Mouse (Mus musculus) hindbrain, postnatal 0 days (tissue): ENCODE measurements around the gene 4933434E20Rik. TPM values are rescaled to one million over a fixed set of nuclear protein-coding genes. Genes with fewer than 3 reads are reported as not detected.

Experiments used
- ATAC-seq: fragments of 200-750 bp; cut with Nextera tagmentation; 2 replicates; pipeline ENCODE4 v1.8.0; 2017; ENCODE audit warnings: mild to moderate bottlenecking, moderate TSS enrichment, moderate library complexity
- DNase-seq: peaks from one replicate; pipeline ENCODE4 v3.0.0-alpha.2; 2015; ENCODE audit warnings: low spot score
- H3K27ac ChIP-seq: fragments of 300-500 bp; sonication (generic); 2 replicates; pipeline ENCODE4 v1.5.1; 2014; ENCODE audit warnings: mild to moderate bottlenecking
- H3K27me3 ChIP-seq: fragments of 300-500 bp; sonication (generic); 2 replicates; pipeline ENCODE4 v1.6.1; 2014; ENCODE audit warnings: low read length, mixed read lengths; ENCODE audit not compliant: insufficient read depth
- H3K36me3 ChIP-seq: fragments of 300-500 bp; sonication (generic); 2 replicates; pipeline ENCODE4 v1.6.1; 2014; ENCODE audit warnings: low read length, mixed read lengths; ENCODE audit not compliant: insufficient read depth
- H3K4me1 ChIP-seq: fragments of 300-500 bp; sonication (generic); 2 replicates; pipeline ENCODE4 v1.6.1; 2014; ENCODE audit warnings: antibody characterized with exemption, low read length, mixed read lengths; ENCODE audit not compliant: insufficient read depth
- H3K4me2 ChIP-seq: fragments of 300-500 bp; sonication (generic); 2 replicates; pipeline ENCODE4 v1.6.1; 2014; ENCODE audit warnings: low read depth, mild to moderate bottlenecking, low read length, moderate library complexity, mixed read lengths
- H3K4me3 ChIP-seq: fragments of 300-500 bp; sonication (generic); 2 replicates; pipeline ENCODE4 v1.5.1; 2014; ENCODE audit warnings: low read length
- H3K9ac ChIP-seq: fragments of 300-500 bp; sonication (generic); replicated peaks from 2 replicates; pipeline ENCODE4 v1.6.1; 2014; ENCODE audit warnings: mild to moderate bottlenecking, low read length, moderate library complexity, mixed read lengths
- H3K9me3 ChIP-seq: fragments of 300-500 bp; sonication (generic); 2 replicates; pipeline ENCODE4 v1.6.1; 2016; ENCODE audit warnings: low read length, mixed read lengths
- CTCF ChIP-seq: IDR thresholded peaks from 2 replicates; pipeline ENCODE4 v1.5.1; 2016; ENCODE audit warnings: antibody characterized with exemption, control low read depth, low read depth
- WGBS: fragments of 180-500 bp; shearing (Covaris S2); extraction: QIAGEN DNeasy Blood & Tissue Kit; methylation state at CpG from one replicate; pipeline ENCODE4 v1.1.7; 2014; 5-methylcytosine and 5-hydroxymethylcytosine counted together
- polyA plus RNA-seq: library from polyadenylated mRNA; unstranded; fragments of >200 nt; fragmentation: Nextera tagmentation; extraction: Ambion mirVana; gene quantifications from 2 replicates; pipeline ENCODE4 v1.2.1, GENCODE M21; 2015
- total RNA-seq: library from RNA; depleted of rRNA; stranded (reverse); fragments of >200 nt; gene quantifications from 2 replicates; pipeline ENCODE4 v1.2.3, GENCODE M21; 2014

The 4933434E20Rik gene
- total and polyA plus RNA-seq, 2 experiments from 2014 or later, result 110 to 228 TPM

- DNase-seq (no peak), ATAC-seq (no peak)
- Histone ChIP-seq H3K4me3 (no peak overlapping the region), H3K27me3 (no peaks in the 10 kb centered on the region), H3K9me3 (no peaks in the 10 kb centered on the region), H3K9ac (no peak overlapping the region), H3K36me3 (peaks cover 42% of the 10 kb centered on the region), H3K4me2 (no peak overlapping the region), H3K4me1 (peaks cover 3% of the 10 kb centered on the region), H3K27ac (no peak overlapping the region)
- TF ChIP-seq CTCF, result no peak
- 89% methylated on average over 5 of the region's 5 CpGs for WGBS
Observed at GRCm38 (mm10) chr3:90086068-90086467, 34.6 kb downstream of the 4933434E20Rik start.

GRCm38 (mm10) chr3:90088617-90089016 is 37.2 kb downstream of the 4933434E20Rik start:
- Histone ChIP-seq H3K9ac (no peak overlapping the region), H3K4me3 (no peak overlapping the region), H3K27ac (no peak overlapping the region), H3K9me3 (no peaks in the 10 kb centered on the region), H3K36me3 (peaks cover 65% of the 10 kb centered on the region), H3K27me3 (no peaks in the 10 kb centered on the region), H3K4me1 (no peaks in the 10 kb centered on the region; the same call in 1 of the 2 replicates), H3K4me2 (no peak overlapping the region)
- WGBS, result 97% methylated on average over 2 of the region's 2 CpGs
- DNase-seq, result no peak
- no peak for ATAC-seq
- no peak for TF ChIP-seq CTCF

GRCm38 (mm10) chr3:90090892-90091291 is 39.5 kb downstream of the 4933434E20Rik start:
- Histone ChIP-seq H3K9me3 (no peaks in the 10 kb centered on the region), H3K9ac (no peak overlapping the region), H3K27me3 (no peaks in the 10 kb centered on the region), H3K36me3 (peaks cover 69% of the 10 kb centered on the region), H3K4me2 (no peak overlapping the region), H3K4me1 (no peaks in the 10 kb centered on the region), H3K27ac (no peak overlapping the region), H3K4me3 (no peak overlapping the region)
- DNase-seq (no peak), ATAC-seq (no peak)
- 83% methylated on average over 6 of the region's 6 CpGs for WGBS
- no peak for TF ChIP-seq CTCF

- no peak for TF ChIP-seq CTCF
- Histone ChIP-seq H3K4me1 (no peaks in the 10 kb centered on the region), H3K4me3 (no peak overlapping the region), H3K36me3 (peaks cover 45% of the 10 kb centered on the region), H3K9me3 (no peaks in the 10 kb centered on the region), H3K9ac (no peak overlapping the region), H3K27ac (no peak overlapping the region), H3K4me2 (no peak overlapping the region), H3K27me3 (no peaks in the 10 kb centered on the region)
- WGBS, result 97% methylated on average over 3 of the region's 3 CpGs
- ATAC-seq (no peak), DNase-seq (no peak)
Observed at GRCm38 (mm10) chr3:90094453-90094852, 43.0 kb downstream of the 4933434E20Rik start.

- no peak for TF ChIP-seq CTCF
- Histone ChIP-seq H3K9me3 (no peaks in the 10 kb centered on the region), H3K36me3 (peaks cover 17% of the 10 kb centered on the region; the same call in 1 of the 2 replicates), H3K9ac (no peak overlapping the region), H3K4me1 (no peaks in the 10 kb centered on the region), H3K27me3 (no peaks in the 10 kb centered on the region), H3K4me3 (no peak overlapping the region), H3K27ac (no peak overlapping the region), H3K4me2 (no peak overlapping the region)
- DNase-seq (no peak), ATAC-seq (no peak)
- WGBS, result 87% methylated on average over 5 of the region's 5 CpGs
Observed at GRCm38 (mm10) chr3:90097928-90098327, 46.5 kb downstream of the 4933434E20Rik start.

GRCm38 (mm10) chr3:90101010-90101409 is 49.6 kb downstream of the 4933434E20Rik start:
- DNase-seq (no peak), ATAC-seq (no peak)
- 90% methylated on average over 3 of the region's 3 CpGs for whole genome bisulfite sequencing
- Histone ChIP-seq H3K27ac (no peak overlapping the region), H3K27me3 (no peaks in the 10 kb centered on the region), H3K4me2 (no peak overlapping the region), H3K9ac (no peak overlapping the region), H3K4me1 (no peaks in the 10 kb centered on the region), H3K9me3 (no peaks in the 10 kb centered on the region), H3K36me3 (peaks cover 8% of the 10 kb centered on the region; the same call in 1 of the 2 replicates), H3K4me3 (no peak overlapping the region)
- no peak for TF ChIP-seq CTCF

GRCm38 (mm10) chr3:90101673-90102072 is 50.2 kb downstream of the 4933434E20Rik start:
- no peaks in the 10 kb centered on the region for H3K9me3 ChIP-seq
- 96% methylated on average over 2 of the region's 2 CpGs for WGBS
- no peaks in the 10 kb centered on the region for H3K27me3 ChIP-seq
- H3K4me1 ChIP-seq, result no peaks in the 10 kb centered on the region
- no peak overlapping the region for H3K9ac ChIP-seq
- no peak overlapping the region for H3K27ac ChIP-seq
- H3K4me3 ChIP-seq, result no peak overlapping the region
- no peak for DNase-seq
- TF ChIP-seq CTCF, result no peak
- H3K4me2 ChIP-seq, result no peak overlapping the region
- peaks cover 8% of the 10 kb centered on the region; the same call in 1 of the 2 replicates for H3K36me3 ChIP-seq
- no peak for ATAC-seq
